Mouse (Mus musculus): ENCODE results near the gene Slc7a9.

GRCm38 (mm10) chr7:35470794-35471193 is 22.2 kb downstream of the Slc7a9 start:
- TF ChIP-seq CTCF (IDR thresholded peaks at IDR 0.05; ENCODE audit: extremely low read depth, insufficient read length, insufficient replicate concordance, low read depth, low read length) (peak; percentile 16; the same call in 1 of the 2 replicates), POLR2A (IDR thresholded peaks at IDR 0.05; ENCODE audit: low read depth, low read length) (no peak)

Measured in small intestine, adult 2 months (tissue).